Mouse (Mus musculus) adrenal gland (tissue): ENCODE results near the gene Stx3.

Experiments
- intact Hi-C: fragments of 180-260 bp; cut with DNase I; formaldehyde crosslinking; loops from one replicate; pipeline ENCODE4 v1.15.1; 2025
- long read RNA-seq, 2 experiments: library from polyadenylated mRNA; unstranded; transcript quantifications; one replicate each; pipeline ENCODE4 v2.0.0; 2020; ENCODE audit warnings: borderline replicate concordance in 1 of 2; ENCODE audit not compliant: insufficient replicate concordance in 1 of 2

Stx3 gene
- long read RNA-seq, experiment 1, transcript Stx3-202 (11 exons, 2,810 nt) = major isoform, 10 of 14 reads
- long read RNA-seq, experiment 1, partial matches to known transcripts = 4 of 14 reads
- long read RNA-seq, experiment 1, other reads (novel, unspliced or antisense) = 0 of 14 reads
- long read RNA-seq, experiment 2, transcript Stx3-202 (11 exons, 2,810 nt) = major isoform, 8 of 11 reads
- long read RNA-seq, experiment 2, partial matches to known transcripts = 1 of 11 reads
- long read RNA-seq, experiment 2, other reads (novel, unspliced or antisense) = 2 of 11 reads

DNA sequence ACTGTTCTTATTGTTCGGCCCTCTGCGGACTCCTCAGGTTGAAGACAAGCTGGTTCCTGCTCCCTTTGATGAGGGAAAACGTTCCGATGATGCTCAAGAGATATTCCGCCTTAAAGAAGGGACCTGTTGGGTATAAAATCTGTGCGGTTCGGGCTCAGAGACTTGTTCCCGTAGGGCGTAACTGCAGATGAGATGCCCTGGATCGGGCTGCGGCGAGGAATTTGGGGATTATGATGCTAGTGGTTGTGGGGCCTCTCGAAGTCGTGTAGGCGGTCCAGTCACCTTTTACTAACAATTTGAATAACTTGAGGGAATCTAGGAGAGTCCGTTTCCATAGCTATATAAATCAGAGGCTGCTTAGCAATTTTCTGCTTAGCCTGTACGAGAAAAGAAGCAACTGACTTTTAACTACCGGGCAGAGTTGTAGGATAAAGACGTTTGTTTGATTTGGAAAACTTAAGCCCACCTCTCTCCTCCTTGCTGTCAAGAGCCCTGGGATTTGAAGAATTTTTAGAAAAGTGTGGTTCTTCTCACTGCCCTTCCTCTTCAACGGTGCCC, at the start of gene Stx3:
Gene Stx3, minus strand, starts transcription at position 261 of the 558 bp plus-strand sequence.
- intact Hi-C loops = loop anchor here (2.0 to 5.0 kb wide), 2 partner anchors 42 to 93 kb away; partner anchors contain the start of gene Patl1

DNA sequence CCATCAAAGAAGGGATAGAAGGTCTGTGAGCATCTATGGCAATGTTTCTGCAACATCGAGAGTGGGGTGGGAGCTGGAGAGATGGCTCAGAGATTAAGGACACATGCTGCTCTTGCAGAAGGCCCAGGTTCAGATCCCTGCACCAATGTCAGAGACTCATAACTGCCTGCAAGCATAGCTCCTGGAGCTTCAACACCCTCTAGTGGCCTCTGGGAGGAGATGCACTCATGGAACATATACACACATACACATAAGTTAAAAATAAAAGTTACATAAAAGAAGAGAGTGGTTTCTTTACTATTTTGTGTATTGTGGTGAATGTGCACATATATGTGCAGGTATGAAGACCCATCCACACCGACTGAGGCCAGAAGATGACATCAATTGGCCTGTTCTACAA, 48.6 kb upstream of the Stx3 start:
- intact Hi-C loops = no loop called here

DNA sequence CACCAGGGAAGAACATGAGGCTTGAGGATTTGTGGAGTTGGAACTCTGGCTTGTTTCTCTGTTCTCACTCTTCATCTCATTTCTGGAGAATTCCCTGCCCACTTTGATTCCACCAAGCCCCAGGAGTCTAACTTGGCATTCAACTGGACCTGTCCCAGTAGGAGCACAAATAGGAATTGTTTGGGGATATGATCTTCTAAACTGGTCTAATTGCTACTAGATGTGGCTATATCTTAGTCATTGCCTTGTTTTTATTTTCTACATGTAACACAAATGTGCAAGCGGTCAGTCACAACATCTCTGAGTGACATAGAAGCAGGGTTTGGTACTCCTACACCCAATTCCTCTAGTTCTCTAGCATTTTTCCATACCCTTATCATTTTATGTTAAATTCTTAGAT, 41.8 kb upstream of the Stx3 start, which contains the start of gene Olfr1418:
Gene Olfr1418, minus strand, starts transcription at position 101 of the 400 bp plus-strand sequence.
- intact Hi-C loops = no loop called here

DNA sequence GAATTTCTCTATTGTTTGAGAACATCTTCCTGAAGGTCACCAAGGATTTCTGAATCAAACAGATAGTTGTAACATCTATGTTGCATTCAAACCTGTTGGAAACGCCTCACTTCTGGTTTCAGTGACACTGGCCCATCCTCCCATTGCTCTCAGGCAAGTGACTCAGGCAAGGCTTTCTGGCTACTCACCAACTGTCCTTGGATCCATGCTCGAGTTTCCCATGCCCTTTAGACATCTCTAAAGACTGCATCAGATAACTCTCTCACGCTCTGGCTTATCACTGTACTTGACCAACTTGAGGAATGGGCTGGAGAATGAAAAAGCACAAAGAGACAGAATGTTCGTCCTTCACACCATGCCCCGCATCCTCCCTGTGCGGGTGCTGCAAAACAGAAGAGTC, 37.3 kb upstream of the Stx3 start:
- intact Hi-C loops = no loop called here

DNA sequence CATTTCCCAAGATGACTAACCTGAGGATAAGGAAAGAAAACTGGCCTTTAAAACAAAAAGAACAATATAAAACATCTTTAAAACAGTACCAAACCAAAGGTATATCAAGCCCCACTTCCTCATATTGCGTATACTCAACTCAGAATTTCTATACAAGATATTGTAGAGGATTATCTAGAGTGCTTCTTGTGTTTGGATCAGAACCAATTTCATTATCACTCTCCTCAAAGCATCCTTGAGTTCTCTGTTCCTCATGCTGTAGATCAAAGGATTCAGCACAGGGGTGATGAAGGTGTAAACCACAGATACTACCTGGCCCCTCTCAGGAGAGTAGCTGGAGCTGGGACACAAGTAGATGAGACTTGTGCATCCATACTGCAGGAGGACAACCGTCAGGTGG, 35.6 kb upstream of the Stx3 start:
- intact Hi-C loops = no loop called here

DNA sequence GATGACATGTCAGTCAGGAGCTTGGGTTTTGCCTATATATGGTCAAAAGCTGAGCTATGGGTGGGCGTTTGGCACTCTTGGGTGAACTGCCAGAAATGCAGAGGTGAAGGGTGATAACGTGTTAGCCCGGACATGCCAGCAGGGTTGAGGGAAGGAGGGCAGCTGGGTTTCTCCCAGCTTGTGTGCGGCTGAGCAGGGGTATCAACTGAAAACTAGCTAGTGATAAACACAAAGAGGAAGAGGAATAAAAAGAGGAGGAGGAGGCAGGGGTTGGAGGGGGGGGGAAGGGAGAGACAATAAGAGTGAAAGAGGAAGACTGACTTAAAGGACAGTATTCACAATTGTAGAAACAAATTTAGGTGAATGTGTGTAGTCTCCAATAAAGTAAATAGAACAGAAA, 33.4 kb upstream of the Stx3 start:
- intact Hi-C loops = no loop called here

DNA sequence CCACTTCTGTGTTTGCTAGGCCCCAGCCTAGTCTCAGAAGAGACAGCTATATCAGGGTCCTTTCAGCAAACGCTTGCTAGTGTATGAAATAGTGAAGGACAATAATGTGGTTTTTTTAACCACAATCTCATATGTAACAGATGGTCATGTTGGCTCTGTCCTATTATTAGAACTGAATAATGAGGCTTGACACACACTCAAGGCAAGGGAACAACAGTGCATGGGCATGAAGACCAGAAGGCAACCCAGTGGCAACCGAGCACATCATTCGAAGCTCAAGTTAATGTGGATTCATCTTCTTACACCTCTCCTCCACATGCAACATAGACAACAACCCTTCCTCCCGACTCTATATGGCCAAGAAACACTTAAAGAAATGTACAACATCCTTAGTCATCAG, 27.1 kb upstream of the Stx3 start:
- intact Hi-C loops = no loop called here

DNA sequence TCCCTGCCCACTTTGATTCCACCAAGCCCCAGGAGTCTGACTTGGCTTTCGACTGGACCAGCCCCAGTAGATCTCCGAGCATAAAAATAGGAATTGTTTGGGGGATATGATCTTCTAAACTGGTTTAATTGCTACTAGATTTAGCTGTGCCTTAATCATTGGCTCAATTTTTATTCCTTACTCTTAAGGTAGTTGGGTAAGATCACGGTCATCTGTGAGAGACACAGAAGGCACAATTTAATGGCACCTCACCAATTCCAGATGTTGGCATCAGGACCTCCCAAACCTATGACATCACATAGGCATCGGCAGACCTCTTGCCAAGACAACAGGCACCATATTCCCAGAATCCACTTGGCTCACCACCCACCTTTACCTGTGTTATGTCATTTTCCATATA, 19.9 kb upstream of the Stx3 start, which contains the start of gene Olfr1417:
Gene Olfr1417, minus strand, starts transcription at position 101 of the 400 bp plus-strand sequence.
- intact Hi-C loops = no loop called here

DNA sequence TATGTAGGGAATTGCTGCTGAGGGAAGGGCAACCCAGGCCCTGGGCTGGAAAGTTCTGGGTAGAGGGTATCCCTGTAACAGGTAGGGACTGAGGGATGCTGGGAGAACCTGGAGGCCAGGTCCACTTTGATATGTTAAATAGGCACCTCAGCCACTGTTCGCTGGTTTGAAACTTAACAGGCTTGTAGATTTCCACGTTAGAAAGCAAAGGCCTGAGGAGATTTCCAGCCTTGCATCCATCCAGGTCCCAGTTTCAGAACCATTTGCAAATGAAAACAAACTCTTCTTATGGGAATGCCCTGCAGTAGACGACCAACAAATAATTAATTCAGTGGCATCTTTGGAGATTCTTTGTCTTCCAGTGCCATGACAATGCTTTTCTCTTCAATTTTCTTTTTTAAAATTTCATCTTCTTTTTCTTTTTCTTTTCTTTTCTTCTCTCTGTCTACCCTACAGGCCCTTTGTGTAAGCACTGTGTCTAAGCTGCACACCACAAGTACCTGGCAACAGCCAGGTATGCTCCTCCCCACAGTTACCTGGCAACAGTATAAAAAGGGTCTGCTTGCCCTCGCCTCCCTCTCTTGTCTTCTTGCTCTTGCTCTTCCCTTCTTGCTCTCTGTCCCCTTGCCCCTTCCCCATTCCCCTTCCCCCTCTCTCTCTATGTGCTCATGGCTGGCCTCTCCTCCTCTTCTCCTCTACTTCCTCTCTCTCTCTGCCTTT, 4.3 kb upstream of the Stx3 start:
- intact Hi-C loops = no loop called here

DNA sequence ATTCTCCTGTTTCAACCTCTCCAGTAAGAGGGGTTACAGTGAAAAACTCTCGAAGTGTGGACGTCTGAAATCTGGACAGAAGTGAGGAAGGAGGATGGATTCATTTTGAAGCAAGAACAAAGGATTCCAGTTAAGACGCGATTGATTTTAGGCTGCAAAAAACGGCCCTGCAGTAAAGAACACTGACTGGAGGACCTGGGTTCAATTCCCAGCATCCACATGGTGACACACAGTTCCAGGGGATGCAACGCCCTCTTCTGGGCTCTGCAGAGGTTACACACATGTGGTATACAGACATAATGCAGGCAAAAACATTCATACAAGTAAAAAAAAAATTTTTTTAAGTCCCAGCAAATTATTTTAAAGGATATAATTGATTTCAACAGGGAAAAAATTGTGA, 1.0 kb upstream of the Stx3 start:
- intact Hi-C loops = no loop called here

DNA sequence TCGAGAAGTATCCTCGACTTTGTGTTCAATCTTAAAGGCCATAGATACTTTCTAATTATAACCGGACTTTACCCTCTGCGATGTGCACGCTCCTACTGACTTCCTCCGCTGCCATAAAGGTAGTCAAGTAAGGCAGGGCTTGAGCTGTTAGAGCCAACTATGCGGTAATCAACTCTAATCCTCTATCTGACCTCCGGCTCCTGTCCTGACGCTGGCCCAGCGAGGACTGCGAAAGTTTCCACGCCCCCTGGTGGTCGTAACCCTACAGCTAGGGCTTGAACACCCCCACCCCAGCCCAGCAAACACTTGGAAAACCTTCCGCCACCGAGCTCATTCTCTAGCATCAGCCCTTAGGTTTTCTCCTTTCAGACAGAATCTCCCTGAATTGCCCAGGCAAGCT, 597 bp upstream of the Stx3 start:
- intact Hi-C loops = loop anchor here (2.0 to 5.0 kb wide), 2 partner anchors 43 to 93 kb away; partner anchors contain the start of gene Patl1

DNA sequence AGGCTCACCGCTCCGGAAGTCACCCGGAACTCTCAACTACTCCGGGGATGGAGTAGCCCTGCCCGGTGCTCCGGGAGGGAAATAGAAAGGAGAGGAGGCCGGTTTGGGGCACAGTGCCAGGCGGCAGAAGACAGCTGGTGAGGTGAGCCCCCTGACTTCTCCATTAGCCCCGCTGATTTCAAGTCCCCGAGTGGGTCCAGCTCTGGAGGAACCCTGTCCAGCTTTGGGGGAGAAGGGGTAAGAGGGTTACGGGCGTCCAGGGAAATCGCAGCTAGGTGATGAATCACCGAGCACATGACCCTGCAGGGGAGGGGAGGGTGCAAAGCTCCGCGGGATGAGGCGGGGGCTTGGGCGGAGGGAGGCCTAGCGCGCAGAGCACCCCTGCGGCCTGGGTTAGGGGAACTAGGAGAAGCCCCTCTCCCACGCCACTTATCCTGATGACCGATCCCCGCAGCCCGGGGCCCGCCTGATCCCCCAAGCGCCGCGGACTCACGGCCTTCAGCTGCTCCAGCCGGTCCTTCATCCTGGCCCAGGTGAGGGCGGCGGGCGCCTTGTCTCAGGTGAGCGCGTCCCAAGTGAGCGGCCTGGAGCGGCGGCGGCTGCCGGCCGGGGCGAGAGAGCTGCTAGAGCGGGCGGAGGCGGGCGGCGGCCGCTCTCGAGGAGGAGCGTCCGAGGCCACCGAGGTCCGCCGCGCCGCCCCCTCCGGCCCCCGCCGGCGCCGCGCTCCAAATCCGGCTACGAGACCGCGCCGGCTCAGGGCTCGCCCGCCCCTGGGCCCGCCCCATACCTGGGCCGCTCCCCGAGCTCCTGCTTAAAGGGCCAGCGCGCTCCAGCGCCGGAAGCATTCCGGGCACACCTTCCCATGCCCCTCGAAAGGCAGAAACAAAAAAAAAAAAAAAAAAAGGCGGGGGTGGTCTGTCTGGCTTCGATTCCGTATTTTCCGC, 732 bp downstream of the Stx3 start:
- intact Hi-C loops = loop anchor here (2.0 to 5.0 kb wide), 2 partner anchors 42 to 94 kb away; partner anchors contain the start of gene Patl1

DNA sequence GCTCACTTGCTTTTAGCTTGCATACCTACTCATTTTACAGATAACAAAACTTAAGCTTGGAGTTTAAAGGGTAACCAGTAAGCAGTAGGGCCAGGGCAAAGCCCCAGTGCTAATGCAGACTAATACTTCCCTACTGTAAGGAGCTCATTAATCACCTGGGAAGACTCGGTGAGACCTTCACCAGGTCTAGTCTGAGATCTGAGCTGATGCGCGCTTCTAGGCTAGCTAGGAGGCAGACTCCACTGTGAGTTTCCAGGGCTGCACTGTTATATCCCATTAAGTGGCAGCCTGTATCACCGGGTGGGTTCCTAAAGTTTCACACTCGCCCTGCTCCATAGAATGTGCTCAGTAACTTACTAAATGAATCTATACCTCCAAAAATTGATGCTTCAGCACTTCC, 1.6 kb downstream of the Stx3 start:
- intact Hi-C loops = loop anchor here (5.0 kb wide), 1 partner anchor 95 kb away; the partner anchor contains the start of gene Patl1

DNA sequence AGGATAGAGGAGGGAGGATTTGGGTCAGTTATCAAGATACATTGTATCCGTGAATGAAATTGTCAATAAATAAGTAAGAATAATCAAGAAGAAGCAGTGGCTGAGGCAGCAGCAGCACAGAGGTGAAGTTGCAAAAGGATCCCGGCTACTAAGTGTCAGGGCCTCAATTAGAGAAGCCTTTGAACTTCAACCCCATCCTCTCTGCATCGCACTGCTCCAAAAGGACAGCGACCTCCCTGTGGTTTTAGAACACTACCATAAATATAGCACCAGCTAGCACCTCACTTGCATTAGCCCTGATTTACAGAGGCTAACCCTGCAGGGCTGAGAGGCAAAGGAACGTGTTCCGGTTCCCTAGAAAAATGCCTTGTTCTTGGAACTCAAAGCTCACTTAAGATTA, 2.5 kb downstream of the Stx3 start:
- intact Hi-C loops = loop anchor here (5.0 kb wide), 1 partner anchor 96 kb away; the partner anchor contains the start of gene Patl1

DNA sequence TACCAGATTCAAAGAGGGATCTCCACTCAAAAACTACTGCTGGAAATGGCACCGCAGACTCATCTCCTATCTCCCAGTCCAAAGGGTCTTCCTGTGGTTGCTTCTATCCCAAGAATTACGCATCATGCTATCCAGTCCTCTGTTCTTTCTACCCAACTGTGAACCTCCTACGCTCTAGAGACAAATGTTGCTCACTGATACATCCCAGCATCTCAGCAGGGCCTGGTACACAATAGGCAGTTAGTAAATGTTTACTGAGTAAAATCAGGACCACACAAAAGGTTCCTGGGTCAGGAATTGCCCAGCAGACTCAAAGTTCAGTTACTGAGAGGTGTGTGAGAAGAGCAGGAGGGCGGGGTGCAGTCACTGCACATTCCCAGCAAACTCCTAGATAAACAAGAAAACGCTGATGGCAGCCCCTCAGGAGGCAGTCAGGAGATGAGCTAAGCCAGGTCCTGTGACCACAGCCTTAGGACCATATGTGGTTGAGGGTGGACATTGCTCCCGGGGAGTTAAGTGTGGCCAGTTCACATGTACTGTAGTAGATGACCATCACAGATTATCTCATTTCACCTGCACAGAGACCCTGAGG, 4.4 kb downstream of the Stx3 start:
- intact Hi-C loops = loop anchor here (5.0 kb wide), 1 partner anchor 97 kb away; the partner anchor contains the start of gene Patl1

DNA sequence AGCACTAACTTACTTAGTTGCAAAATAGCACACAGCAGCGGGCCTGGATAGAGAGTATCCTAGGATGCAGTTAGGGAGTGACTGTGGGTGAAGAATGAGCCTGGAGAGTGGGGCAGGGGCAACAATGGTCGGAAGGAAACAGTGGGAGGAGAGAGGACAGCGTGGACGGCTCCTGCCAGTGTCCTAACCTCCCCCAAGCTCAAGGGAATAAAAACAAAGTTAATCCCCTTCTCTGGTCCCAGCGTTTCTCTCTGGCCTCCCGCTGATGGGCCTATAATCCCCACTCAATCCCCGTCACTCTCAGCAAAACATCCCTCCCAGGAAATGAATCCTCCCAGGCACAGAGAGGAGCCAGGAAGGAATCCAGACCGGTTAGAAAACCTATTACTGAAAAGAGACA, 5.6 kb downstream of the Stx3 start:
- intact Hi-C loops = no loop called here

DNA sequence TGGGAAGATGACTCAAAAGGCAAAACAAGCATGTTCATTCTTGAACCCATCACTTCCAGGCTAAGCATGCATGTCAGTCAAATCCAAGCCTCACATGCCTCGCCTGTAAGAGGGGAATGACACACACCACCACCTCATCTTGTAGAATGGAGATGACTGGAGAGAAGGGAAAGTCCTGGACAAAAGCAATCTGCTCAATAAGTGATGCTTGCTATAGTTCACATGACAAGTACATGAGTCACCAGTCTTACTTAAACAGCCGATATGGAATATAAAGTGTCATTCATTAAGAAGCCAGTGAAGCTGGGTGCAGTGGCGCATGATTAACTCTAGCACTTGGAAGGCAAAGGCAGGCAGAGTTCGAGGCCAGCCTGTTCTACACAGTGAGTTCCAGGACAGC, 6.1 kb downstream of the Stx3 start:
- intact Hi-C loops = no loop called here

DNA sequence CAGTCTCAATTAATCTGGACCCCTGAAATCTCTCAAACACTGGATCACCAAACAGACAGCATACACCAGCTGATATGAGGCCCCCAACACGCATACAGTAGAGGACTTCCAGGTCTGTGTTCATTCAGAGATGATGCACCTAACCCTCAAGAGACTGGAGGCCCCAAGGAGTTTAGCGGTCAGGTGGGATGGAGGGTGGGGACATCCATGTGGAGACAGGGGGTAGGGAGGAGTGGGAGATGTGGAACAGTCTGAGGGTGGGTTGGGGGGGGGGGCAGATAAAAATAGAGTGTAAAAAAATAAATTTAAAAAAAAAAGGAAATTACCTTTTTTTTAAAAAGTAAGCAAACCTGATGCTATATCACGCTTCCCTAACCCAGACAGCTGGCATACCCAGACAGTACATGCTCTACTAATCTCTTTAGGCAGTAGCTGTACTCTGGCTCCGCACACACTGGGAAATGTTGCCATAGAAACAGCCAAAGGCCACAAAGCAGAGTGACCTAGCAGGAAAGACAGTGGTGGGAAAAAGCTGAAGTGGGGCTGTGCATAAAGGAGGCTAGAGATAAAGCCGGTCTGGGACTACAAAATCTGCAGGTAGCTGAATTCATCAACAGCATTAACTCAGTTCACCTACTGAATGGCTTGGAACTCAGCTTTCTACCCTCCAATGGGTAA, 7.4 kb downstream of the Stx3 start:
- intact Hi-C loops = no loop called here

DNA sequence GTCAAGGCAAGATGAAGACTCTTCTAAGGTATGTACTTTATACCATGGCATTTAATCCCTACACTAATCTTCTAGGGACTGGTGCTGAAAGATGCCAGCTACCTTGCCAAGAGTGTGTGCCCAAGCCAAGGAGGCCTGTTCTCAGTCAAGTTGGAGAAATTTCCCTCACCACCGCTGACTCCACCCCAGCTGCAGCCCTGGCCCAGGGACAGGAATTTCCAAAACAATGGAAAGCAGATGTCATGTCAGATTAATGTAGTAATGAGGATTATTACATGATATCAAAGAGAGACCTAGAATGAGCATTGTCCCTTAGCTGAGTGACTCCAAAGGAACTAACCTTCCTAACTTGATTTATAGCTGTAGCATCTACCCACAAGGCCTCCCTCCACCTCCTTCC, 8.3 kb downstream of the Stx3 start:
- intact Hi-C loops = no loop called here
